Mouse (Mus musculus) kidney, embryonic 15.5 days (tissue): ENCODE results near the gene Hoxa5. TPM values are rescaled to one million over a fixed set of nuclear protein-coding genes. Genes with fewer than 3 reads are reported as not detected.

Experiments used
- ATAC-seq: fragments of 200-750 bp; cut with Nextera tagmentation; replicated peaks from 2 replicates; pipeline ENCODE4 v1.8.0; 2017; ENCODE audit warnings: moderate TSS enrichment; ENCODE audit not compliant: low FRiP score
- H3K27ac ChIP-seq: fragments of 300-500 bp; sonication (generic); 2 replicates; pipeline ENCODE4 v1.5.1; 2015; ENCODE audit warnings: mild to moderate bottlenecking, inconsistent platforms
- H3K27me3 ChIP-seq: fragments of 300-500 bp; sonication (generic); 2 replicates; pipeline ENCODE4 v1.6.1; 2015; ENCODE audit warnings: inconsistent platforms
- H3K36me3 ChIP-seq: fragments of 300-500 bp; sonication (generic); 2 replicates; pipeline ENCODE4 v1.6.1; 2015; ENCODE audit warnings: inconsistent platforms
- H3K4me1 ChIP-seq: fragments of 300-500 bp; sonication (generic); 2 replicates; pipeline ENCODE4 v1.6.1; 2015; ENCODE audit warnings: inconsistent platforms
- H3K4me2 ChIP-seq: fragments of 300-500 bp; sonication (generic); 2 replicates; pipeline ENCODE4 v1.6.1; 2015; ENCODE audit warnings: moderate library complexity, mild to moderate bottlenecking, inconsistent platforms
- H3K4me3 ChIP-seq: fragments of 300-500 bp; sonication (generic); replicated peaks from 2 replicates; pipeline ENCODE4 v1.5.1; 2015; ENCODE audit warnings: mild to moderate bottlenecking, inconsistent platforms
- H3K9ac ChIP-seq: fragments of 300-500 bp; sonication (generic); 2 replicates; pipeline ENCODE4 v1.6.1; 2015; ENCODE audit warnings: mild to moderate bottlenecking, inconsistent platforms
- H3K9me3 ChIP-seq: fragments of 300-500 bp; sonication (generic); replicated peaks from 2 replicates; pipeline ENCODE4 v1.6.1; 2016; ENCODE audit warnings: inconsistent platforms
- WGBS: fragments of 180-500 bp; shearing (Covaris S2); methylation state at CpG from one replicate; pipeline ENCODE4 v1.1.7; 2015; ENCODE audit warnings: mixed read lengths; 5-methylcytosine and 5-hydroxymethylcytosine counted together
- polyA plus RNA-seq: library from polyadenylated mRNA; unstranded; fragments of >200 nt; fragmentation: Nextera tagmentation; extraction: Ambion mirVana; gene quantifications from 2 replicates; pipeline ENCODE4 v1.2.1, GENCODE M21; 2015

Gene Hoxa5
- polyA plus RNA-seq, 1 experiment from 2014 or later: 11.5 TPM

DNA sequence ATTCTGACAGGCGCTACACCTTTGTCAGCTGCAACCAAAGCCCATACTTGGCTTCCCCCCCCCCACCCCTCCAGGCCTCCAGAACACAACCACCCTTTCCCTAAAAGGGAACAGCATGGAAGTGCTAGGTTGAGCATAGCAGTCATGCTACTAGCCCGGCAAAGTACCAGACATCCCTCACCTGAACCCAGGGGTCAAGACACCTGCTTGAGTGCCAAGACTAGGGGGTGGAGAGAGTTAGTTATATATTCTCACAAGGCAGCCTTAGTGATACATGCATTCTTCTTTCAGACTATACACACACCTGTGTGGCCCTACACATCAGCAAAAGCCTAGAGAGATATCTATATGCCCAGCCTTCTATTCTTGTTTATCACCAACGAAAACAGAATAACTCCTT lies 18.6 kb downstream of the Hoxa5 start:
- H3K27ac ChIP-seq: peak overlapping the region; percentile 98
- no peak overlapping the region for H3K4me3 ChIP-seq
- peak overlapping the region; percentile 45 for H3K4me2 ChIP-seq
- no peaks in the 10 kb centered on the region for H3K9me3 ChIP-seq
- no peaks in the 10 kb centered on the region for H3K27me3 ChIP-seq
- no peak for ATAC-seq
- no peak overlapping the region for H3K9ac ChIP-seq
- H3K4me1 ChIP-seq: peaks cover 100% of the 10 kb centered on the region
- 28% methylated on average over 3 of the region's 3 CpGs for WGBS
- H3K36me3 ChIP-seq: 0 out of 2 replicates have a peak, but pooled peaks cover 10% of the 10 kb centered on the region

GRCm38 (mm10) chr6:52185222-52185621 lies 19.2 kb downstream of the Hoxa5 start:
- Histone ChIP-seq H3K27me3 (no peaks in the 10 kb centered on the region), H3K4me3 (peak overlapping the region; percentile 9; the same call in 1 of the 2 replicates), H3K36me3 (0 out of 2 replicates have a peak, but pooled peaks cover 10% of the 10 kb centered on the region), H3K27ac (peak overlapping the region; percentile 98), H3K4me2 (peak overlapping the region; percentile 45), H3K9me3 (no peaks in the 10 kb centered on the region), H3K9ac (no peak overlapping the region), H3K4me1 (peaks cover 100% of the 10 kb centered on the region)
- WGBS: 3% methylated on average over 19 of the region's 19 CpGs
- no peak for ATAC-seq

GRCm38 (mm10) chr6:52184668-52185067 lies 19.7 kb downstream of the Hoxa5 start:
- Histone ChIP-seq H3K9me3 (no peaks in the 10 kb centered on the region), H3K27ac (peak overlapping the region; percentile 98), H3K36me3 (0 out of 2 replicates have a peak, but pooled peaks cover 10% of the 10 kb centered on the region), H3K4me2 (peak overlapping the region; percentile 45), H3K9ac (no peak overlapping the region), H3K4me1 (peaks cover 100% of the 10 kb centered on the region), H3K4me3 (no peak overlapping the region), H3K27me3 (no peaks in the 10 kb centered on the region)
- WGBS: 19% methylated on average over 6 of the region's 6 CpGs
- no peak for ATAC-seq

- Histone ChIP-seq H3K27ac (peak overlapping the region; percentile 98), H3K9ac (peak overlapping the region; percentile 19; the same call in 1 of the 2 replicates), H3K4me1 (peaks cover 100% of the 10 kb centered on the region), H3K36me3 (0 out of 2 replicates have a peak, but pooled peaks cover 10% of the 10 kb centered on the region), H3K27me3 (no peaks in the 10 kb centered on the region), H3K4me2 (peak overlapping the region; percentile 45), H3K9me3 (no peaks in the 10 kb centered on the region), H3K4me3 (0 out of 2 replicates have a peak overlapping the region, but pooled peaks have one; percentile 5)
- ATAC-seq: peak; percentile 63
- 24% methylated on average over 10 of the region's 10 CpGs for WGBS
Measured at GRCm38 (mm10) chr6:52183311-52184080, 20.9 kb downstream of the Hoxa5 start.

DNA sequence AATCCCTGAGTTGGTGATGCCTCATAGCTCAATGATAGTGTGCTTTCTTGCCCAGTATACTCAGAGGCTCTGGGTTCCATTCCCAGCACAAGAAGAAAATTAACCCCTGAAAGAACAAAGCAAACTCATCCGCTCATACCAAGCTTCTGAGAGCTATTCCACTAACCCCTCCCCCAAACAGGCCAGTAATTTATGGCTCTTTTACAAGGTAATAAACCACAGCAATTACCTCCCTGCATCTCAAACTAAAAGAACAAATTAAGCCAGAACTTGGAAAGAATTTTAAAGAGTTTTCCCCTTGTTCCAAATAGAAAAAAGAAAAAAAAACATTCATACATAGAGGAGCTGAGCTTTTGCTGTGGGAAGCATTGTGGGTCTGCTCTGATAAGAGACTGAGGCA lies 21.6 kb downstream of the Hoxa5 start:
- peaks cover 99% of the 10 kb centered on the region for H3K4me1 ChIP-seq
- peak overlapping the region; percentile 98 for H3K27ac ChIP-seq
- WGBS: 13% methylated on average over 1 of the region's 1 CpGs
- no peak overlapping the region for H3K4me3 ChIP-seq
- 0 out of 2 replicates have a peak, but pooled peaks cover 10% of the 10 kb centered on the region for H3K36me3 ChIP-seq
- peak overlapping the region; percentile 45 for H3K4me2 ChIP-seq
- H3K27me3 ChIP-seq: no peaks in the 10 kb centered on the region
- ATAC-seq: 0 out of 2 replicates have a peak, but pooled peaks have one; percentile 16
- H3K9me3 ChIP-seq: no peaks in the 10 kb centered on the region
- H3K9ac ChIP-seq: 0 out of 2 replicates have a peak overlapping the region, but pooled peaks have one; percentile 19

GRCm38 (mm10) chr6:52182030-52182429 lies 22.4 kb downstream of the Hoxa5 start:
- no peak overlapping the region for H3K4me3 ChIP-seq
- H3K4me2 ChIP-seq: peak overlapping the region; percentile 7; the same call in 1 of the 2 replicates
- no peaks in the 10 kb centered on the region for H3K27me3 ChIP-seq
- 30% methylated on average over 2 of the region's 2 CpGs for WGBS
- no peak for ATAC-seq
- H3K4me1 ChIP-seq: peaks cover 99% of the 10 kb centered on the region
- 0 out of 2 replicates have a peak, but pooled peaks cover 10% of the 10 kb centered on the region for H3K36me3 ChIP-seq
- H3K9ac ChIP-seq: no peak overlapping the region
- H3K9me3 ChIP-seq: no peaks in the 10 kb centered on the region
- peak overlapping the region; percentile 98 for H3K27ac ChIP-seq

DNA sequence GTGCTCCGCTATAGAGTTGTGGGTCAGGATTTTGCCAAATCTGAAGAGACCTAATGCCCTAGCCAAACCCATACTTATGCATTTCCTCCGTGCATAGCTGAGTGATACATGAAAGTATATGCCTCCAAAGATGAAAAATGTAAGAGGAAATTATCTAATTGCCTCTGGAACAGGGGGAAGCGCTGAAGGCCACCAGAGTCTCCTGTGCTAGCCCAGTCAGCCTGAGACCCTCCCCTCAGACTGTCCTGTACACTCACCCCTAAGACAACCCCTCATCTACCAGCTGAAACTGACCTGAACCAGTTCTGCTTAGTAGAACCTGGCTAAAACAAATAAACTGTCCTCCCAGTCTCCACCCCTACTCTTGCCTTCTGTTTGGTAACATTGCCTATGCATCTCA lies 23.7 kb downstream of the Hoxa5 start:
- no peak for ATAC-seq
- 44% methylated on average over 3 of the region's 3 CpGs for WGBS
- Histone ChIP-seq H3K4me1 (peaks cover 96% of the 10 kb centered on the region), H3K4me3 (peak overlapping the region; percentile 62), H3K27me3 (no peaks in the 10 kb centered on the region), H3K9me3 (no peaks in the 10 kb centered on the region), H3K36me3 (0 out of 2 replicates have a peak, but pooled peaks cover 7% of the 10 kb centered on the region), H3K27ac (peak overlapping the region; percentile 98), H3K4me2 (peak overlapping the region; percentile 67), H3K9ac (peak overlapping the region; percentile 56)

GRCm38 (mm10) chr6:52180213-52180710 lies 24.1 kb downstream of the Hoxa5 start:
- Histone ChIP-seq H3K9me3 (no peaks in the 10 kb centered on the region), H3K36me3 (0 out of 2 replicates have a peak, but pooled peaks cover 7% of the 10 kb centered on the region), H3K4me2 (peak overlapping the region; percentile 67), H3K27me3 (no peaks in the 10 kb centered on the region), H3K9ac (peak overlapping the region; percentile 56), H3K4me3 (peak overlapping the region; percentile 62), H3K27ac (peak overlapping the region; percentile 98), H3K4me1 (peaks cover 91% of the 10 kb centered on the region)
- no peak for ATAC-seq
- WGBS: 20% methylated on average over 11 of the region's 11 CpGs

GRCm38 (mm10) chr6:52179690-52180089 lies 24.7 kb downstream of the Hoxa5 start:
- Histone ChIP-seq H3K4me1 (peaks cover 91% of the 10 kb centered on the region), H3K27ac (peak overlapping the region; percentile 98), H3K27me3 (no peaks in the 10 kb centered on the region), H3K9ac (peak overlapping the region; percentile 56), H3K36me3 (0 out of 2 replicates have a peak, but pooled peaks cover 7% of the 10 kb centered on the region), H3K4me3 (peak overlapping the region; percentile 62), H3K4me2 (peak overlapping the region; percentile 67), H3K9me3 (no peaks in the 10 kb centered on the region)
- ATAC-seq: no peak
- WGBS: 11% methylated on average over 10 of the region's 10 CpGs

- Histone ChIP-seq H3K27me3 (no peaks in the 10 kb centered on the region), H3K9me3 (no peaks in the 10 kb centered on the region), H3K36me3 (0 out of 2 replicates have a peak, but pooled peaks cover 7% of the 10 kb centered on the region), H3K4me1 (peaks cover 89% of the 10 kb centered on the region), H3K27ac (peak overlapping the region; percentile 98), H3K4me3 (peak overlapping the region; percentile 62), H3K4me2 (peak overlapping the region; percentile 67), H3K9ac (peak overlapping the region; percentile 56)
- ATAC-seq: no peak
- 13% methylated on average over 4 of the region's 4 CpGs for whole genome bisulfite sequencing
Measured at GRCm38 (mm10) chr6:52178918-52179665, 25.3 kb downstream of the Hoxa5 start.

DNA sequence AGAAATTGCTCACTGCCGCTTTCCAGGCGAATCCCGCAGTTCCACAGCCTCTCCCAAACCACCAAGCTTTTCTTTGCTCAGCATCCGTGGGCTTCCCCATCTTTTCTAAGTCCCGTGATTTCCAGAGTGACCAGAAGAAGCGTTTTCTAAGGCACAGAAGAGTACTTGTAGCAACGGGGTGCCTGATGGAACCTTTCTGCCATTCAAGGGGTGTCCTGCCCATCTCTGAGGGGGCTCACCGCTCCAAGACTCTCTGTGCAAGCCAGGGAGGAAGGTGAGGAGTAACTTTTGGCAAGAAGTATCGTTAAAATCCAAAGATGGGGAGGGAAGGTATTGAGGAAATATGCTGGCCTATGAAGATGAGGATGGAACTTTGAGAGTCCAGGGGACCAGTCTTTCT lies 26.6 kb downstream of the Hoxa5 start:
- ATAC-seq: no peak
- 9% methylated on average over 9 of the region's 9 CpGs for WGBS
- Histone ChIP-seq H3K9ac (peak overlapping the region; percentile 78), H3K27ac (peak overlapping the region; percentile 98), H3K4me2 (peak overlapping the region; percentile 67), H3K9me3 (no peaks in the 10 kb centered on the region), H3K4me1 (peaks cover 87% of the 10 kb centered on the region), H3K36me3 (0 out of 2 replicates have a peak, but pooled peaks cover 7% of the 10 kb centered on the region), H3K4me3 (peak overlapping the region; percentile 62), H3K27me3 (no peaks in the 10 kb centered on the region)
